ENCODE assay signal across 9 mouse cellular contexts in the genomic region with DNA sequence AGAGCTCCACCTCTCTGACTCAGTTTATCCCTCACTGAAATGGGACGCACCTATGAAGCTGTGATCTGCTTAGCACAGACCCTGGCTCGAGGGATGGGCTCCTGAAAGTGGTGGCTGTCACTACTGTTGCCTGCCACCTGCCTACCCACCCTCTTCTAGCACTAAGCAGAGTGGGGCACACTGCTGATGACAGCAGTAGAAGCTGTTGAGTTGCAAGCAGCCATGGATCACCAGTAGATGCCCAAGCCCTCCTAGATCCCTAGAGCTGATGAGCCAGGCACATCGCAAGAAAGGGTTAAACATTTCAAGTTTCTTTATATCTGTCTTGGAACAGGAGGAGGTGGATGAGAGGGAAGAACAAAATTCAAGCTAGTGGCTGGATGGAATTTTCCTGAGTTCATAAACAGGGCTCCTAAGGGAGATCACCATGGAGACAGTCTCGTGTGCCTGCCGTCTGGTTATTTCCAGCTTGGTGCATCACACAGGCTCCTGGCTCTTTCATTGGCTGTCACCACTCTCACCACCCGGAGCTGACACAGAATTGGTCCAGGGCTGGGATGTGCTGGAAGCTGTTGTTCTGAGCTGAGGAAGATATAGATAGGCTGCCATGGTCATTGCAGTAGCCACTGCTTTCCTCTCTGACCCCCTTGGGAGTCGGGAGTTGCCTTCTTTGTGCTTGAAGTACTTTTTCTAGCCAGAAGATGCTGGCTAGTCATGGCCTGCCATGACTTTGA. TPM values are rescaled to one million over a fixed set of nuclear protein-coding genes. Genes with fewer than 3 reads are reported as not detected.
DNase-seq lines count a peak whose midpoint lies in the region; ATAC-seq lines count a peak whose summit lies in the region.
"Had no signal": no experiment of that assay in that cellular context is flagged by ENCODE, and none has a peak within 500 bp of the region (broad histone marks: within the 10 kb centered on the region; RNA-seq: fewer than 3 reads in every experiment).

No protein-coding gene starts in this region.

- peak overlapping the region; percentile 60; the same call in 1 of the 2 replicates for H3K27ac ChIP-seq in forebrain, embryonic 11.5 days (ENCODE audit: low read depth, low read length)
- peak overlapping the region; percentile 96 for H3K27ac ChIP-seq in heart, embryonic 15.5 days
- H3K27ac ChIP-seq in liver, embryonic 11.5 days (ENCODE audit: low read depth, low read length) = peak overlapping the region; percentile 26; the same call in 1 of the 2 replicates

- no peak overlapping the region for H3K4me3 ChIP-seq in forebrain, embryonic 11.5 days (ENCODE audit: low read depth, low read length)
- H3K4me3 ChIP-seq in heart, embryonic 15.5 days = no peak overlapping the region
- H3K4me3 ChIP-seq in liver, embryonic 11.5 days (ENCODE audit: low read depth, low read length) = no peak overlapping the region

- 55% methylated on average over 7 of the region's 7 CpGs for WGBS in forebrain, embryonic 11.5 days
- WGBS in heart, embryonic 15.5 days = 27% methylated on average over 7 of the region's 7 CpGs
- WGBS in liver, embryonic 11.5 days = 62% methylated on average over 7 of the region's 7 CpGs

- peak; percentile 85 for ATAC-seq in forebrain, embryonic 11.5 days (replicated peaks; ENCODE audit: low FRiP score)
- ATAC-seq in heart, embryonic 15.5 days (replicated peaks; ENCODE audit: insufficient number of reproducible peaks, insufficient read depth, low FRiP score, low read depth) = peak; percentile 84
- no peak; the same call in 1 of the 2 replicates for ATAC-seq in liver, embryonic 11.5 days (replicated peaks; ENCODE audit: low FRiP score)

- no peaks in the 10 kb centered on the region for H3K9me3 ChIP-seq in forebrain, embryonic 11.5 days (ENCODE audit: control insufficient read depth, low read length)
- no peaks in the 10 kb centered on the region for H3K9me3 ChIP-seq in heart, embryonic 15.5 days (replicated peaks)
- no peaks in the 10 kb centered on the region for H3K9me3 ChIP-seq in liver, embryonic 11.5 days (ENCODE audit: control insufficient read depth, low read length)
- H3K9me3 ChIP-seq: G1E had no signal

- peak; percentile 54 for DNase-seq in urinary bladder, postnatal 14 days (ENCODE audit: low spot score)
- no peak for DNase-seq in urinary bladder, postnatal 25 days (ENCODE audit: low spot score)
- DNase-seq in forebrain, embryonic 11.5 days (ENCODE audit: low spot score) = peak; percentile 75
- DNase-seq in kidney, postnatal 14 days = peak; percentile 89
- DNase-seq in liver, embryonic 11.5 days (ENCODE audit: low spot score) = no peak
- peak; percentile 94 for DNase-seq in retina, postnatal 1 day
- DNase-seq in thymus, postnatal 0 days (ENCODE audit: low spot score) = no peak

- no peak overlapping the region for H3K4me2 ChIP-seq in forebrain, embryonic 11.5 days (ENCODE audit: low read depth, low read length, severe bottlenecking)
- H3K4me2 ChIP-seq in heart, embryonic 15.5 days = peak overlapping the region; percentile 40
- no peak overlapping the region for H3K4me2 ChIP-seq in liver, embryonic 11.5 days

- H3K27me3 ChIP-seq in forebrain, embryonic 11.5 days (ENCODE audit: control insufficient read depth, insufficient read depth, low read length) = no peaks in the 10 kb centered on the region
- no peaks in the 10 kb centered on the region for H3K27me3 ChIP-seq in heart, embryonic 15.5 days
- H3K27me3 ChIP-seq in liver, embryonic 11.5 days (replicated peaks; ENCODE audit: control insufficient read depth, insufficient read depth, low read length) = no peaks in the 10 kb centered on the region

- no peak overlapping the region for H3K9ac ChIP-seq in forebrain, embryonic 11.5 days (ENCODE audit: low read length)
- peak overlapping the region; percentile 38 for H3K9ac ChIP-seq in heart, embryonic 15.5 days
- no peak overlapping the region for H3K9ac ChIP-seq in liver, embryonic 11.5 days (ENCODE audit: low read depth, low read length)

- H3K4me1 ChIP-seq in forebrain, embryonic 11.5 days (replicated peaks; ENCODE audit: control insufficient read depth, insufficient read depth, low read length) = peaks cover 14% of the 10 kb centered on the region; the same call in 1 of the 2 replicates
- H3K4me1 ChIP-seq in heart, embryonic 15.5 days (replicated peaks) = peaks cover 61% of the 10 kb centered on the region
- H3K4me1 ChIP-seq in liver, embryonic 11.5 days (replicated peaks; ENCODE audit: control insufficient read depth, insufficient read depth, low read length) = peaks cover 43% of the 10 kb centered on the region

- H3K36me3 ChIP-seq in forebrain, embryonic 11.5 days (ENCODE audit: control insufficient read depth, insufficient read depth, low read length) = no peaks in the 10 kb centered on the region
- H3K36me3 ChIP-seq in heart, embryonic 15.5 days = no peaks in the 10 kb centered on the region
- no peaks in the 10 kb centered on the region for H3K36me3 ChIP-seq in liver, embryonic 11.5 days (ENCODE audit: control insufficient read depth, insufficient read depth, low read length)
- H3K36me3 ChIP-seq: G1E had no signal

RNA-seq across cellular contexts. Expression of a gene that starts 40.7 kb away (rescaled TPM):
- 65.2 and 66.3 TPM in 2 replicates for polyA plus RNA-seq in forebrain, embryonic 11.5 days (2014; fragmentation: Nextera tagmentation; extraction: Ambion mirVana)
- 53.5 and 65.9 TPM in 2 replicates for polyA plus RNA-seq in heart, embryonic 15.5 days (2015; fragmentation: Nextera tagmentation; extraction: Ambion mirVana)
- polyA plus RNA-seq in liver, embryonic 11.5 days (2014; fragmentation: Nextera tagmentation; extraction: Ambion mirVana) = 57.1 and 58.6 TPM in 2 replicates
- 38.0 and 40.9 TPM in 2 replicates for polyA plus RNA-seq in thymus, postnatal 0 days (2015; fragmentation: Nextera tagmentation; extraction: Ambion mirVana)

Comparison
In these comparisons a context has a peak if more than half of its experiments do, and no peak if none do; other contexts are left out.
1. DNase-seq: peak in urinary bladder, postnatal 14 days (single experiment), forebrain, embryonic 11.5 days (single experiment), kidney, postnatal 14 days (single experiment) and retina, postnatal 1 day (single experiment); none in urinary bladder, postnatal 25 days (single experiment), liver, embryonic 11.5 days (single experiment) and thymus, postnatal 0 days (single experiment).
2. H3K27ac ChIP-seq: peak in every context shown above with its lines; median percentile 96 in heart, embryonic 15.5 days; 60 in forebrain, embryonic 11.5 days; 26 in liver, embryonic 11.5 days.